Mouse (Mus musculus) bone marrow, adult 2 months (tissue): ENCODE data around the gene Nav3.

ENCODE experiments used
- CTCF ChIP-seq: fragments of 200-500 bp; IDR thresholded peaks from 2 replicates; pipeline ENCODE4 v1.5.1; 2011; ENCODE audit warnings: low read length, control low read depth; ENCODE audit not compliant: control insufficient read depth, insufficient read depth
- POLR2A ChIP-seq: fragments of 200-500 bp; IDR thresholded peaks from 2 replicates; pipeline ENCODE4 v1.6.1; 2011; ENCODE audit warnings: low read depth, mild to moderate bottlenecking, control low read depth, low read length, borderline replicate concordance; ENCODE audit not compliant: control insufficient read depth

DNA sequence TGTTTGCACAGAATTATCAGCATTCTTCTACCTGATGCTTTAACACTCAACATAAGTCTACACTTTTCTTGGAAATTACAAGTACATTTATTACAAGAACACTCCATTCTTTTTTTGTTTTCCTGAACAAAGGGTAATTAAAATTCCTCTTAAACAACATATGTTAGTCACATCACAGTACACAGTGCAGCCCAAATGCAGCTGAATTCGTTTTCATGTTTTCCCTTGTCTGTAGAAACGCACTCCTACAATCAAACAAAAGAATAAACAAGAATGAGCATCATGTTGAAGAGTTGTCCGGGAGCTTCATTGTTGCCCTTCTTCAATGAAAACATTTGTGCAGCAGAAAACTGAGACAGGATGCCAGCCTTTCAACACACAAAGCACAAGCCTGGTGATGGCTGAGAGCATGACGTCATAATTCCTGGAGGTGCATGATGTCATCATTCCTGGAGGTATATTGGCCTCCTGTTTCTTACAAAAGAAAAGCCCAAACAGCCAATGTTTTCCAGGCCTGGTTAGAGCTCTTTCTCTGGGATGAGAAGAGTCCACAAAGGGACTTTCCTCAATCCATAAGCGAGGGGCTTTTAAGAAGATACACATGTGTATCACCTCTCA is 367.5 kb downstream of the Nav3 start:
- no peak for TF ChIP-seq POLR2A
- TF ChIP-seq CTCF, result no peak
